Mouse (Mus musculus): Measurements from ENCODE around the gene Cast.

Gene Cast

DNA sequence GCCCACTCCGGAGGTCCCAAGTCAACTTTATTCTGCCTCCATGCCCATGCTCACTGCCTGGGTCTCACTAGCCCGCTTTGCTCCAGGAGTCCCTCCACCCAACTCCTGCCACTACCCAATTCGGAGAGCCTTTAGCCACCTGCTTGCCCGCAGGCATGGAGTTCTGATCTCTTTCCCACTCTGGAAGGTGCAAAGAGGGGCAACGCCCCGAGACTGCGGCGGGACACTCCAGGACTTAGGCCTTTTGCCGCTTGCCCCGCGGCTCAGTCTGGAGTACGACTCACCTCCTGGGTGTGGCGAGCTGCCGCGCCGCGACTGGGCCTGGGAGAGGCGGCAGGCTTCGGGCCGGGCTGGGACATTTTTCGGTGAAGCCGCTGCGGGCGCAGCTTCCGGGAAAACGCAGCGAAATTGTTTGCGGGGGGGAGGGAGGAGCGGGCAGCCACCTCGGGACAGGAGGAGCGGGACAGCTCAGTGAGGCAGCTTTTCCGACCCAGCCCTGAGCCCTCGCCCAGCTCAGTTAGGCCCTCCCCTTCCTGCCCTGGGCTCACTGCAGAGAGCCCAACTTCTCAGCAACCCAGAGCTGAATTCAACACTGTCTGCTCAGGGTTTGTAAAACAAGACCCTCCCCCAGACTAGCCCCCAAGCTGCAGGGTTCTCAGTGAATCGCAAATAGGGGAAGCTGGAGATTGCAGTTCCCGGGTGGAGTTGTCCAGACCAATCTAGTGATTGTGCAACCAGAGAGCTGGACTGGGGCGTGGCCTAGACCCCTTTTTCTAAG lies at the start of gene Cast:
Gene Cast, minus strand, starts transcription at position 659 of the 778 bp plus-strand sequence.
- peak; percentile 88 for DNase-seq (ENCODE audit: low spot score)

DNA sequence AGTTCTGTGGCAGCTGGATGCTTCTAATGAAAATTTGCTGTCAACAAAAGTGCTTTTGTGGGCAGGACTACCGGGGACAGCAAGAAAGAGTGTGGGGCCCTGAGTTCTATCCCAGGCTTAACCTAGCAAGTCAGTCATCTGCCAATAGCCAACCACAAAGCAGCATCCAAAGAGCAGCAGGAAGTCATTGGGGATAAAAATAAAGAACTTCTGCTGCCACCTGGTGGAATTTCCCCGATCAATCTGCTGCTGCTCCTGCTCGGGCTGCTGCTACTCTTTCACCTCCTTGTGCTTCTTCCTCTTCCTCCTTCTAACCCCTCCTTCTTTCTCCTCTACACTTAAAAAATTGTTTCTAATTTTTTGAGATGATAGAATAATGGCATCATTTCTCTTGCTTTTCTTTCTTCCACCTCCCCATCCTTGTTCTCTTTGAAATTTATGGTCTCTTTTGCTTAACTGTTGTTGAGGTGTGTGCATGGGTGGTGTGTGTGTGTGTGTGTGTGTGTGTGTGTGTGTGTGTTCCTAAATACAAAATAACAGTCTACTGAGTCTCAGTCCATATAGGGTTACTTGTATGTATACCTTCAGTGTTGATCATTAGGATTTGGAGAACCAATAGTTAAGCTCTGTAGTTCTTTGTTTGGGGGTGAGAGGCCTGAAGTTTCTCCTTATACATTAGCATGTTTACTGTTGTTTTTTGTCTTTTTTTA lies 45.9 kb upstream of the Cast start:
- peak; percentile 57 for DNase-seq (ENCODE audit: low spot score)

DNA sequence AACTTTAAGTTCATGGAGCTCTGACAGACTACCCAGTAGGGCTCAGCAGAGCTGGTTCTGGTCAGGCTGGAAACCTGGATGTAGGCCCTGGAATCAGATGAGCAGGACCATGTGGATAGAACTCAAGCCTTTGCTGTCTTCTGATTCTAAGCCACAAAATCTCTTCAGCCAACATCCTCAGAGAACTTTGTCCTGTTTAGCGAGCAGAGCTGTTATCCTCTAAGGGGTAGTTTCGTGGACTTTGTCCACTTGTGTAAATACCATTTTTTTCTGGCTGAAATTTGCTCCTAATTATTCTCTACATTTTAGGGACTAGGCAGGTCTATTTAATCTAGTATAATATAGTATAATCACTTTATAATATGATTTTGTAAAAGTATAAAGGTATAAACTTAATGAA lies 42.2 kb upstream of the Cast start:
- DNase-seq (ENCODE audit: low spot score), result peak; percentile 43

DNA sequence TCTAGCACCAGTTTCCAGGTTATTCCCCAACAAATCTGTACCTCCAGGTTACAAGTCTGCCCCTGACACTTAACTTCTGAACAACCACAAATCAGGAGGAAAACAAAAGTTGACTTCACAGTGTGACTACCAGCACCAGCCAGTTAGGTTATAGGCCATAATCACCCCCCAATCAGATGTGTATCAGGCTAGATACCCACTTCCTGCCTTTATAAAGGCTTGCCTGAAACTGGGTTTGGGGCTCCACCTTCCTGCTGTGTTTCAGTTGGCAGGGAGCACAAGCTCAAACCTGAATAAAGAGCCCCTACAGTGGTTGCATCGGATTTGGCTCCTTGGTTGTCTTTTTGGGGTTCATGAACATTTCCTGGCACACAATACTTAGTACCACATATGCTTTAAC lies 37.3 kb upstream of the Cast start:
- DNase-seq (ENCODE audit: low spot score), result no peak

DNA sequence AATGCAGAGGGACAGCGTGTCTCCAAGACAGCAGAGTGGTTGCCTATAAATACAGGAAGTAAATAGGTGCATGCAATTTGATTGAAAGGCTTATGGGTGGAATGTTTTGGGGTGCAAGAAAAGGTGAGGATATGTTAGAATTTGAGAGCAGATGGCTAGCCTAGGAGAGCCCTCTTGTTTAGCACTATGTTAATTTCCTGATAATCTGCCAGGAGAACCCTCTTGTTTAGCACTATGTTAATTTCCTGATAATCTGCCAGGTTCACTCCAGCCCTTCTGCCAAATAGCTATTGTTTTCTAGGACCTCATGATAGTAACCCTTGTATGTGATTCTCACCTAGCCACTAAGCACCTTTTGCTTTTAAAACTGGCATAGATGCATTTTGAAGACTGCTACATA lies 25.9 kb upstream of the Cast start:
- DNase-seq (ENCODE audit: low spot score), result no peak

DNA sequence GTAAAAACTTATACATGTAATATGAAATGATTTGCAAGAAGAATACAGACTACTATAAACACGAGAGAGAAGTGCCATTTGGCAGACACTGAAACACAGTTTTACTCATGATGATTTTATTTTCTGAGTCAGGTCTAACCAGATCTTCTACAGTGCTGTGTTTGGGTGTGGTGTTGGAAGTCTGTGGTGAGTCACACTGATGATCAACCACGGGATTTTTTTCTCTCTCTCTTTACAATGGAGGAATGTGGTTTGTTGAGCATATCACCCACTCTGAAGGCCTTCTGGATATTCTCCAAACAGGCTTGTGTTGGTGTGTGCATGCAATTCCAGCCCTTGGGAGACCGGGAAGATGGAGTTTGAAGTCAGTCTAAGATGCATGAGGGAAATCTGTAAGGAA lies 13.5 kb upstream of the Cast start:
- no peak for DNase-seq (ENCODE audit: low spot score)

DNA sequence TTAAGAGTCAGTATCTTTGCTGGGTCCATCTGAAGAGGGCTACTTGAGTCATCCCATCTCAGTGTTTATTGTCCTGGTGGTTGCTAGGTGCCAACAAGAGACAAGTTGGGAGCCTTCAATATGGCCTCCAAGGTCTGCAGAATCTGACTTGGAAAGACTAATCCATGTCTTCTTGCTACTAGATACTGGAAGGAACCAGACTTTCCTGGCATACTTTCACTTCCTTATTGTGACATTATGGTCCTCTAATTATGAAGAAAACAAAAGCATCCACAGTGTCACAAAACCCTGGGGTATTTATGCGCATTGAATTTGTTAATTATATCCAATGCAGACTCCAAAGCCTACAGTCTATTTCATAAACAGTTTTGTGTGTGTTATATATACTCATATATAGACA lies 7.1 kb upstream of the Cast start:
- no peak for DNase-seq (ENCODE audit: low spot score)

DNA sequence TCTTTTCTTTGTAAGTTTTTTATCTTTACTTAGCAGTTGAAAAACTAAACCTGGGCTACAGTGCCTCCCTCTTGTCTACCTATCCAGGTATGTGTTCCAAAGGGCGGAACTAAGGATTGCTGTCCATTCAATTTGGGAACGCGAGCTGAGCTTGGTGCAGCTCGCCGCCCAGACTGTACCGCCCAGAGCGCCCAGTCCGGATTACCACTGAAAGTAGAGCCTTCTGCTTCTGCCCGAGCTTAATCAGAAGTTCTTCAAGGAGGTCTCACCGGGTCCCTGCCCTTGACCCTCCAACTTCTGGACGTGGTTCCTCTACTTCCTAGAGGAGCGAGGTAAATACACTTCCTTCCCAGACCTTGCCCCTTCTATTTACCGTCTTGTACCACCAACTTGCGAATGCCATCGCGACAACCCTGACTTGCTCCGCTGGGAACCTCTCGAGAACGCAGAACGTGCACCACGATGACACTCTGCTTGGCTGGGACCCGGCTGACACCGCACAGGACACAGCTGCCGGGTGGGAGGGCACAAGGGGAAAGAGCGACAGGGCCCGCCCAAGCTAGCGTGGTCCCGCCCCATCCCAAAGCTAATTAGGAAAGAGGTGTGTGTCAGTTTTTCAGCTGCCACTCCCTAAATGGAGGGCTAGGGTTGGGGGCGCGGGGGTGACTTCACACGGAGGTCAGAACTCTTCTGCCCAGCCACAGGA lies 1.0 kb downstream of the Cast start:
- DNase-seq (ENCODE audit: low spot score), result peak; percentile 86

DNA sequence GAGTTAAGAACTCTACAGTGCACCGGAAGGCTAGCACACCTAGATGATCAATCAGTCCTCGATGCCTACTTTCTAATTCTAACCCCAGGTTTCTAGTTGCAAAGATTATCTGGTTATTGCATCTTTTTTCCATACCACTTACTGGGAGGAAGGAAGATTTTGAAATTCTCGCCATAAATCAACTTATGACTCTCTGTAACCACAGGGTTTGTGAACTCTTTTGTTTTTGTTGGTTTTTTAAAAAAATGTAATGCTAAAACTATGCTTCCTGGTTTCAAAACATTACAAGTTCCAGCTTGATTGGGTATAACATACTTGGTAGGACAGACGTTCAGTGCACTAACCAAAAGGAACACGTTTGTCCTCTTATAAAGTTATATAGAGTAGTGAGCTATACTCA lies 1.7 kb downstream of the Cast start:
- DNase-seq (ENCODE audit: low spot score), result no peak

DNA sequence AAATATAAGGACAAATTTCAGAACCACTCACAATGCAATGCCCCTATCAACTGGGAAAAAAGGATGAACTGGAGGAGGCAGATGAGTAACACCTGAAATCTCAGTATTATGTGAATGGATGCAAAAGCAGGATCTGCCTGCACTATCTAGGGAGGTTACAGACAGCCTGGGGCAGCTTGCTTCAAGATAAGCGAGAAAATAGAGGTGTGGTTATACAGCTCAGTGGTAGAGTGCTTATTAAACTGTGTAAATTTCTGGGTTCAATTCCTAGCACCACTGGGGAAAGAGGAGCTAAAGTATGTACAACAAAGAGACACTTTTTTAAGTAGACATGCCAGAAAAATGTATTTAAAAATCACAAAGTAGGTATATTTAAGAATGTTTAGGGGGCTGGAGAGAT lies 14.2 kb downstream of the Cast start:
- DNase-seq (ENCODE audit: low spot score), result no peak

DNA sequence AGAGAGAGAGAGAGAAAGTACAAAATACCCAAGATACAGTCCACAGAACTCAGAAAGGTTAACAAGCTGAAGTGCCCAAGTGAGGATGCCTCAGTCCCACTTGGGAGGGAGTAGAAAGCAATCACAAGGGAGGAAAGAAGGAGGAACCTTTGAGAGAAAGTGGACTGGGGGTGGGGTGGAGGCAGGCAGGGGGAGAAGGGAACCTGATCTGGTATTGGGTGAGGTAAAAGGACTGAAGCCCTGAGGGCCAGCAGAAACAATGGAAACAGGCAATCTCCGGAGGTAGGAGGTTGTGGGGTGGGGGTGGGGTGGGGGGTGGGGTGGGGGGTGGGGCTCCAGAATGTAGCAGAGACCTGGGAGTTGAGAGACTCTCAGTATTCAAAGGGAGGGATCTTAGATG lies 20.9 kb downstream of the Cast start:
- DNase-seq (ENCODE audit: low spot score), result no peak

DNA sequence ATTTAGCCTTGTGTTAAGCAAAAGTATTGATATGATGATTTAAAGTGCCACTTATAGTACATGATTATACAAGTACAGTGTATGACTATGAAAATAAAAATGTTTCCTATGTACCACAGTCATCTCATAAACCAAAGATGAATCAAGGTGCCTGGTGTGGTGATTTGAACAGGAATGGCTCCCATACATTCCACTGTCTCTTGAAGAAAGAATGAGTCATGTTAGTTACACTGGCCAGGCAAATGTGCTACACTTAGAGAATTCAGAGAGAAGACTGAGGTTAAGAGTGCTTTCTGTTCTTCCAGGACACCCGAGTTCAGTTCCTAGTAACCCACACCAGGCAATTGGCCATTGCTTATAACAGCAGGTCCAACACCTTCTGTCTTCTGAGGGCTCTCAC lies 36.5 kb downstream of the Cast start:
- DNase-seq (ENCODE audit: low spot score), result no peak

DNA sequence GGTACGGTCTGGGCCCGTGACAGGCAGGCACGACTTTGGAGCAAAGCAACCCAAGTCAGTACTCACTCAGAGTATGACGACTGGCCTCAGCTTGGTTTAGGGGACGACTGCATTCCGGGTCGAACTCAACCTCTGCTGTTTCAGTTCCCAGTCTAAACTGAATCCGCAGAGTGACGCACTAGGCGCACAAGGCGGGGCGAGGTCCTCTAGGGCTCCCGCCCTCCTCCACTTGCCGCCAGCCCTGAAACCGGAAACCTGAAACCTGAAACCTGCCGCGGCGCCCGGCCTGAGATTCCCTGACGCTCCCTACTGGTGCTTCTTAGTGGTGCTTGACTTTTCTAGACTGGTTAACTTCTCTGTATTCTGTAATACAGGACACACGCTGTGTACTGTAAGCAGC lies 38.1 kb downstream of the Cast start:
- peak; percentile 83 for DNase-seq (ENCODE audit: low spot score)

DNA sequence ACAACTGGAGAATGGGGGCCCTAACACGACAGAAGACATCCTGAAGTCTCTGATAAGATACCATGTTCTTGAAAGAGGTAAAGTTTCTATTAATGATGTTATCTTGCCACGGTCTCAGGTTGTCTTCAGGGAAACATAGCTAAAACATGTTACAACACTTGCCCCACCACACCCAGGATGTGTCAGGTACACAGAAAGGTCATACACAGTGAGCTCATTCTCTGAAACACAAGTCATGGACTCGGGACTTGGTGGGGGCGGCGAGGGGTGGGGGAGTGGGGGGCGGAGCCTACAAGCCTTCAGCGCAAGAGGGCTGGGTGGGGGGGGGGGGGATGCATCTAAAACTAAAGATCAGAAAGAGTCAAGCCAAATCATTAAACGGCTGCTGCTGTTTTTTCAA lies 38.7 kb downstream of the Cast start:
- DNase-seq (ENCODE audit: low spot score), result peak; percentile 2

DNA sequence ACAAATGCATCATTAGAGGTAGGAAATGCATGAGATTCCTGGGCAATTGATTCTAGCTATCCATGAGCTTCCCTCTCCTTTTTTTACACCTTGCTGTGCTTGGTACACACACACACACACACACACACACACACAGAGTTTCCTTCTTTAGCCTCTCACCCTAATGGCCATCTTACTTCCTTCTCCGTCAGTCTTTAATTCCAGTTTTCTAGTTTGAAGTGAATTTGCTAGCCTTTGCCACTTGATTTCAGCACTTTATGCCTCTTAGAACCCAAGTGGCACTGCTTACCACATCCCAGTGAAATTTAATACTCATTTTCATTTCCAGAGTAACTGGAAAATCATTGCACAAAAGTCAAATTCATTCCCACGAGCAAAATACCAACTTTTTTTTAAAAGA lies 41.4 kb downstream of the Cast start:
- no peak for DNase-seq (ENCODE audit: low spot score)

DNA sequence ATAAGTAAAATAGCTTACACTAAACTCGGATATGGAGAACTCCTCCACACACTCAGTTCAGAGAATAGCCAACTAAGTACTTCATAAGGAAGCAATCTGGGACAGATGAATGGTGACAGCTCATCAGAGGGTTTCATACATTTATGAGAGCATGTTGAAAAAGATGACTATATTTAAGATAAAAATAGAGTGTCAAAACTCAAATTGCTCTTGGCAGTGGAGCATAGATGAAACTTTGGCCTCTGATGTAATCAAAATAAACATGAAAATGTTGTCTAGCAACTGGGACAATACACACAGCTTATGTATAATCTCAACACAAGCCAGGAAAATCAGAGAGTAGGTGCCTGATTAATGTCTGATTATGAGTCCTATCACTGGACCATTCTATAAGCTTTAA lies 45.9 kb downstream of the Cast start:
- no peak for DNase-seq (ENCODE audit: low spot score)

DNA sequence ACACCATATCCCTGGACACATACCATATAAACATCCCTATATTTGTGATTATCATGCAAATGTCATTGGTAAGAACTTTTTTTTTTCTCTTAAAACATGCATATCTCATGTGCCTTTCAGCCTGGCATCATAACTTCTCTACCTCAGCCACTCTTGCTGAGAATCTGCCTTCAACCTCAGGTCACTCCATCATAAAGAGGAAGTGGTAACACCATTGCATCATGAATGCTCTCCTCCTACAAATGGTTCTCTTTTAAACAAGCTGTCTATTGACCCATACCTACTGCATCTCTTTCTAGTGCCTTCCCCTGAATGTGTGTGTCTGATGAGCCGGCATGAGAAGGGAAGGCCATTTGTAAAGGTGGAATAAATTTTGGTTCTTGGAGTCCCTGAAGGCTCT lies 49.5 kb downstream of the Cast start:
- no peak for DNase-seq (ENCODE audit: low spot score)

DNA sequence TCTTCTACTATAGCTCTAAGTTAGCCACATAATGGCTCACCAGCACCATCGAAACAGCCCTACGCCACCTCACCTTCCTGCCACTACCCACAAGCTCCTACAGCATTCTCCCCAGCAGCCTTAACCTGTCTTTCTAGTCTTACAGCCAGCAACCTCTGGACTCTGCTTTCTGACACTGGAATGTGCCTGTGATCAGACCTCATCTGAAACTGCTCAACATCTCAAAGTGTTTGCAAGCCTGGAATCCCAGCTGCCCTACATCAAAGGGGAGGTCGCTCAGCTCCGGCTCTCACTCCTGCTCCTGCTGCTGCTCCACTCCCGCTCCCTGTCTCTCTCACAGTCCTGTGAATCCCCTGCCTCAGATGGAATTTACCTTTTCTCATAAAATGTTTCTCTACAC lies 65.4 kb downstream of the Cast start:
- peak; percentile 64 for DNase-seq (ENCODE audit: low spot score)

DNA sequence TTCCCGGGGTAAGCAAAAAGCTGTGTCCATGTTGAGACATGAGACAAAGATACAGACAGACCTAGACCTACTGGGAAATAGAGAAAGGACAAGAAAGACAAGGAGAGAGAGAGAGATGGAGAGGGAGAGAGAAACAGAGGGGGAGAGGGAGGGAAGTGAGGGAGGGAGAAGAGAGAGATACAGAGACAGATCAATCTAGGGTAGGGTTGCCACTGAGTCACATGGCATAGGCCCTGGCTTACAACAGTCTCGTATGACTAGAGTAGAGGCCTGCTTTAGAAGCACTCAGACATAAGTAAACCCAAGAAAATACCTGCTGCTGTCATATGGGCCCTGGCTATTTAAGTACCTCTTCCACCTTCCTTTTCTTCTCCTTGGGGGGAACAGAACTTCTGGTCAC lies 72.2 kb downstream of the Cast start:
- DNase-seq (ENCODE audit: low spot score), result no peak

DNA sequence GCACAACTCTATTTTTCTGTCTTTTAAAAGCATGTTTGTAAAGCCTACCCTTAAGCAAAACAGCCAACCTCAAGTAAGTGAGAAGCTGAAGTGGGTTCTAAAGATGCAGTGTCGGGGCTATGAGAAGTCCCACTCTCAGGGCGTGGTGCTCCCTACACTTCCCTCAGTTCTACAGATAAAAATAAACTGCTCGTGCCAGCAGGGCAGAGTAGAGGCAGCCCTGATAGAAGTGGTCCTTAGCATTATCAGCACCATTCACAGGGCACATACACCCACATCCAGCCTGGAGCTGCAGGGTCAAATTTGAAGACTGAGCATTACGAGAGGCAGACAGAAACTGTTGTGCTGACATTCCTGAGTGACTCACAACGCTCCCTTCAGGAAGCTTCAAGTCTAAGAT lies 72.8 kb downstream of the Cast start:
- DNase-seq (ENCODE audit: low spot score), result no peak

DNA sequence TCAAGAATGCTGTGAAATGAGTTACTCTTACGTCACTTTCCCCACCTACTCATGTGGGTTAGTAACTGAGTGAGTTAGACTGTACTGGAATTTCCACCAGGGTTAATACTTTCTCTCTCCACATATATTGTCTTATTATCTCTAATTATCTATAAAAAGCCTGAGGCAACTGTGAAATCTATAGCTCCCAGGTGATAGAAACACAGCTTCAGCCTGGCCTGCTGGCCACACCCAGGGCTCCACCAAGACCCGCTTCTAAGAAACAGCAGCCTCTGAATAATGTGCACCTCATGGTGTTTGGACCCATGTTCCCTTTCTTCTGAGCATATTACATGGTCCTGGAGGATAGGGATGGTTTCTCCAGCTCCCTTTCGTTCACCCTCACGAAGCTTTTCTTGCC lies 74.9 kb downstream of the Cast start:
- DNase-seq (ENCODE audit: low spot score), result no peak

DNA sequence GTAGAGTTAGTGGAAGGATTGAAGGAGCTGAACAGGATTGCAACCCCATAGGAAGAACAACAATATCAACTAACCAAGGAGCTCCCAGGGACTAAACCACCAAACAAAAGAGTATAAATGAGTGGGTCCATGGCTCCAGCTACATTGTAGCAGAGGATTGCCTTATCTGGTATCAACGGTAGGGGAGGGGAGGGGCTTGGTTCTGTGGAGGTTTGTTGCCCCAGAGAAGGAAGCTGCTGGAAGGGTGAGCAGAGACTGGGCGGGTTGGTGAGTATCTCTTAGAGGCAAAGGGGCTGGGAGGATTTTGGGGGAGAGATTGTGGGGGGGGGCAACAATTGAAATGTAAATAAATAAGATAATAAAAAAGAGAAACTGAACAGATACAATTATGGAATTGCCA lies 89.6 kb downstream of the Cast start:
- no peak for DNase-seq (ENCODE audit: low spot score)

DNA sequence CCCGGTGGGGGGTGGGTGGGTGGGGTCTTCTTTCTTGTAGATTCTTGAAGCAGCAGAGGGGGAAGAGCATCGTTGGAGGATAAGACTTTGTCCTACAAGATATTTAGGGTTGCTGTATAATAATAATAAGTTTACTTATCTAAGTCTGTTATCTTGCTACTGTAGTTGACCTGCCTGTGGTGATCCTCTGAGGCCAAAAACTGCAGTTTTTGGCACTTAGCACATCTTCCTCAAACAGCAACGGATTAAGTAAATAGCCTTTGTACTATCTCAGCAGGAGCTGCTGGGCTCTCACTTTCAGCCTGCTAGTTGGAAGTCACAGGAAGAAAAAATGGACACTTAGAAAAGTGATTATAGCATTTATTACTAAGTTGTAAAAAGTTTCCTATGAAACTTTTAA lies 112.4 kb downstream of the Cast start:
- no peak for DNase-seq (ENCODE audit: low spot score)

Measured in yolk sac, embryonic 10.5 days (tissue).